Mouse (Mus musculus) MEL (cell line): ENCODE data around the gene Gfy. TPM values are rescaled to one million over a fixed set of nuclear protein-coding genes. Genes with fewer than 3 reads are reported as not detected.

Source experiments
- DNase-seq: peaks from one replicate; pipeline ENCODE4 v3.0.0; 2011; ENCODE audit warnings: low read depth, low spot score
- H3K27ac ChIP-seq: 2 replicates; pipeline ENCODE4 v1.5.1; 2012; ENCODE audit warnings: low read depth, mild to moderate bottlenecking, control low read depth, low read length, moderate library complexity; ENCODE audit not compliant: control insufficient read depth
- H3K27me3 ChIP-seq, 2 experiments: fragments of 150-350 bp in 1 of 2; sonication (generic) in 1 of 2; 2 replicates each; pipeline ENCODE4 v1.6.1; 2012; ENCODE audit warnings: low read length in 2 of 2, mild to moderate bottlenecking in 2 of 2, improper control_type of control experiment in 1 of 2, moderate library complexity in 1 of 2; ENCODE audit not compliant: insufficient read depth in 2 of 2, control insufficient read depth in 1 of 2
- H3K36me3 ChIP-seq, 2 experiments: 2 replicates each; pipeline ENCODE4 v1.6.1; 2012 to 2014; ENCODE audit warnings: low read length in 2 of 2, improper control_type of control experiment in 1 of 2, inconsistent platforms in 1 of 2, mild to moderate bottlenecking in 1 of 2; ENCODE audit not compliant: insufficient read depth in 2 of 2, control insufficient read depth in 1 of 2
- H3K4me1 ChIP-seq, 2 experiments: fragments of 150-350 bp in 1 of 2; sonication (generic) in 1 of 2; 2 replicates each; pipeline ENCODE4 v1.6.1; 2012; ENCODE audit warnings: low read length in 2 of 2, improper control_type of control experiment in 1 of 2, mild to moderate bottlenecking in 1 of 2; ENCODE audit not compliant: insufficient read depth in 2 of 2, control insufficient read depth in 1 of 2
- H3K4me3 ChIP-seq, 2 experiments: fragments of 150-350 bp in 1 of 2; sonication (generic) in 1 of 2; 2 replicates each; pipeline ENCODE4 v1.5.1; 2012; ENCODE audit warnings: low read depth in 2 of 2, low read length in 2 of 2, mild to moderate bottlenecking in 2 of 2, moderate library complexity in 2 of 2, control low read depth in 1 of 2, improper control_type of control experiment in 1 of 2; ENCODE audit not compliant: control insufficient read depth in 1 of 2, insufficient read depth in 1 of 2
- H3K79me2 ChIP-seq: 2 replicates; pipeline ENCODE4 v1.6.1; 2012; ENCODE audit warnings: mild to moderate bottlenecking, low read length, moderate library complexity; ENCODE audit not compliant: control insufficient read depth, poor library complexity, insufficient read depth
- H3K9ac ChIP-seq: 2 replicates; pipeline ENCODE4 v1.6.1; 2012; ENCODE audit warnings: low read depth, mild to moderate bottlenecking, control low read depth, low read length, moderate library complexity; ENCODE audit not compliant: control insufficient read depth, poor library complexity, severe bottlenecking
- H3K9me3 ChIP-seq: fragments of 150-350 bp; sonication (generic); replicated peaks from 2 replicates; pipeline ENCODE4 v1.6.1; 2012; ENCODE audit warnings: mild to moderate bottlenecking, low read length, improper control_type of control experiment, moderate library complexity; ENCODE audit not compliant: insufficient read depth
- CHD1 ChIP-seq: IDR thresholded peaks from 2 replicates; pipeline ENCODE4 v1.6.1; 2012; ENCODE audit warnings: low read depth, mild to moderate bottlenecking, inconsistent platforms, low read length, improper control_type of control experiment
- CTCF ChIP-seq, 3 experiments: IDR thresholded peaks in 2 of 3; conservative IDR thresholded peaks in 1 of 3; 2 replicates each; pipeline ENCODE4 v1.5.1; 2011 to 2012; ENCODE audit warnings: low read length in 3 of 3, low read depth in 2 of 3, mild to moderate bottlenecking in 2 of 3, improper control_type of control experiment in 1 of 3, inconsistent platforms in 1 of 3, mixed read lengths in 1 of 3, moderate library complexity in 1 of 3; ENCODE audit not compliant: control insufficient read depth in 1 of 3, insufficient read depth in 1 of 3, poor library complexity in 1 of 3, severe bottlenecking in 1 of 3
- E2F4 ChIP-seq: IDR thresholded peaks from 2 replicates; pipeline ENCODE4 v1.6.1; 2011; ENCODE audit warnings: low read depth, low read length, improper control_type of control experiment, borderline replicate concordance
- JUND ChIP-seq: IDR thresholded peaks from 2 replicates; pipeline ENCODE4 v1.6.1; 2011; ENCODE audit warnings: low read depth, mild to moderate bottlenecking, improper control_type of control experiment, low read length
- MXI1 ChIP-seq: IDR thresholded peaks from 2 replicates; pipeline ENCODE4 v1.6.1; 2011; ENCODE audit warnings: mild to moderate bottlenecking, low read depth, low read length, improper control_type of control experiment
- NRF1 ChIP-seq: IDR thresholded peaks from 2 replicates; pipeline ENCODE4 v1.6.1; 2014; ENCODE audit warnings: low read depth, mild to moderate bottlenecking, inconsistent platforms, low read length, improper control_type of control experiment, moderate library complexity; ENCODE audit not compliant: poor library complexity, insufficient read depth, severe bottlenecking
- POLR2A ChIP-seq, 2 experiments: IDR thresholded peaks; 2 replicates each; pipeline ENCODE4 v1.6.1; 2011 to 2012; ENCODE audit warnings: low read length in 2 of 2, mild to moderate bottlenecking in 2 of 2, control low read depth in 1 of 2, improper control_type of control experiment in 1 of 2, low read depth in 1 of 2, moderate library complexity in 1 of 2; ENCODE audit not compliant: control insufficient read depth in 1 of 2, insufficient read depth in 1 of 2, poor library complexity in 1 of 2
- POLR2AphosphoS2 ChIP-seq: IDR thresholded peaks from 2 replicates; pipeline ENCODE4 v1.6.1; 2011; ENCODE audit warnings: low read length, improper control_type of control experiment
- POLR2AphosphoS5 ChIP-seq: IDR thresholded peaks from 2 replicates; pipeline ENCODE4 v1.6.1; 2012; ENCODE audit warnings: low read depth, borderline replicate concordance, mild to moderate bottlenecking, inconsistent platforms, low read length, moderate library complexity, mixed read lengths
- RCOR1 ChIP-seq: IDR thresholded peaks from 2 replicates; pipeline ENCODE4 v1.6.1; 2012; ENCODE audit warnings: low read depth, mild to moderate bottlenecking, inconsistent platforms, low read length, improper control_type of control experiment
- SMC3 ChIP-seq: IDR thresholded peaks from 2 replicates; pipeline ENCODE4 v1.6.1; 2011; ENCODE audit warnings: low read depth, low read length, improper control_type of control experiment
- USF1 ChIP-seq: IDR thresholded peaks from 2 replicates; pipeline ENCODE4 v1.6.1; 2014; ENCODE audit warnings: low read depth, mild to moderate bottlenecking, inconsistent platforms, low read length, improper control_type of control experiment, moderate library complexity
- polyA plus RNA-seq, 2 experiments: library from polyadenylated mRNA; stranded (reverse) in 1 of 2; unstranded in 1 of 2; fragments of >175 nt in 1 of 2; fragments of >200 nt in 1 of 2; gene quantifications; 2 replicates each; pipeline versions ENCODE4 v1.2.1 to v1.2.4; 2012; ENCODE audit warnings: low replicate concordance in 2 of 2, low read depth in 1 of 2; ENCODE audit not compliant: insufficient read length in 2 of 2, insufficient read depth in 1 of 2, missing spikeins in 1 of 2
- total RNA-seq: library from RNA; depleted of rRNA; stranded (reverse); fragments of 300-350 nt; gene quantifications from 2 replicates; pipeline ENCODE4 v1.2.3, GENCODE M21; 2012

The Gfy gene
- total and polyA plus RNA-seq, 3 experiments: not detected

DNA sequence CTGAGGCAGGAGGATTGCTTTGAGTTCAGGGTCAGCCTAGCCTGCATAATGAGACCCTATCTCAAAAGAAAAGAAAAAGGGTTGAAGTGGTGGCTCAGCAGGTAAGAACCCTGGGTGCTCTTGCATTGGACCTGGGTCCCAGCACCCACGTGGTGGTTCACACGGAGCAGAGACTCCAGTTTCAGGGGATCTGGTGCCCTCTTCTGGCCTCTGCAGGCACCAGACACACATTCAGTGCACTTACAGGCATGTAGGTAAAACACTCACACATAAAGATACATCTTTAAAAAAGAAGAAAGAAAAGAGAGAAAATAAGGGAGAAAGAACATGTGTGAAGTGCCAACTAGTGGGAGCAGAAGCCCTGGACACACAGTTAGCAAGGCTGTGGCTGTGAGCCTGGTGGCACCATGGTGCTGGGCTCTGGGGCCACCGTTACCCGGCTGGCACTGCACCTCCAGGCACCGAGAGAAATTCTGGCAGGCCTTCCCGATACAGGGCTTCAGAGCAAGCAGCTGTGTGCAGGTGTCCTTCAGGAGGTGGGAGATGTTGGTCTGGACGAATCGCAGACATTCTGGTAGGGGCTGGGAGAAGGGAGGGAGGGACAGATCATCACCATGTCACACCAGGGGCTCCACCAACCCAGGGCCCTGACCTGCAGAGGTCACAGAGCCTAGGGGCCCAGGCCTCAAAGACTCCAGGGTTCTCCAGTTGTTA, 45.8 kb downstream of the Gfy start:
- Histone ChIP-seq H3K27ac (no peak overlapping the region), H3K4me3 (no peak overlapping the region)

DNA sequence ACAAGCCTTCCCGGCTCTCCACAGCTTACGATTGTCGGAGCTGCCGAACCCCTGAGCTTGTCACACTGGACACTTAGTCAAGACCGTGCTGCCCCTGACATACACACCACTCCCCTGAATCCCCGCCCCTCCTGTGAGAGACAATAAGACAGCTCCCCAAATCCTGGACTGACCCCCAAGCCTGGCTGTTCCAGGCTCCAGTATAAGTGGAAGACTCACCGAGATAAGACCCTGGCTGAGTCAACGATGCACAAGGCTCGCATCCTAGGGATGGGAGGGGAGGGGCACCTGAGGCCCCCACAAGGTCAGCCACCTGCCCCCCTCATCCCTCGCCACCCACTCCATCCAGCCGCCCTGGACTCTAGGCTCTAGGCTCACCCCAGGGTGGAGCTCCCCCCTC, 47.5 kb downstream of the Gfy start:
- H3K27ac ChIP-seq: no peak overlapping the region
- peaks cover 3 to 11% of the 10 kb centered on the region in 2 experiments; a peak in 3 of 4 replicates for H3K36me3 ChIP-seq
- H3K9ac ChIP-seq: no peak overlapping the region
- H3K4me3 ChIP-seq: no peak overlapping the region
- no peaks in the 10 kb centered on the region for H3K27me3 ChIP-seq
- H3K79me2 ChIP-seq: peaks cover 30% of the 10 kb centered on the region
- DNase-seq: no peak
- peaks cover 0 to 16% of the 10 kb centered on the region in 2 experiments; a peak in 3 of 4 replicates for H3K4me1 ChIP-seq
- H3K9me3 ChIP-seq: no peaks in the 10 kb centered on the region
- TF ChIP-seq RCOR1 (no peak), USF1 (no peak)

More for the DNA sequence above, 45.8 kb downstream of the Gfy start:
- peak in 2 of 3 experiments; percentile 50 to 72; a peak in 4 of 6 replicates for TF ChIP-seq CTCF (IDR thresholded peaks at IDR 0.05 in 2 of 3, conservative IDR thresholded peaks at IDR 0.05 in 1 of 3; ENCODE audit: control insufficient read depth in 1 of 3, insufficient read depth in 1 of 3, low read depth in 2 of 3, low read length in 3 of 3, poor library complexity in 1 of 3, severe bottlenecking in 1 of 3)
- 0 out of 4 replicates have a peak, but pooled peaks of 1 of the 2 experiments have one; percentile 32 for TF ChIP-seq POLR2A (IDR thresholded peaks at IDR 0.05; ENCODE audit: control insufficient read depth in 1 of 2, insufficient read depth in 1 of 2, low read depth in 1 of 2, low read length in 2 of 2, poor library complexity in 1 of 2)
- TF ChIP-seq JUND: no peak
- Histone ChIP-seq H3K36me3 (peaks cover 0 to 21% of the 10 kb centered on the region in 2 experiments; a peak in 2 of 4 replicates), H3K79me2 (peaks cover 12% of the 10 kb centered on the region), H3K27me3 (no peaks in the 10 kb centered on the region), H3K9me3 (no peaks in the 10 kb centered on the region), H3K9ac (no peak overlapping the region; the same call in 1 of the 2 replicates), H3K4me1 (peaks cover 10 to 28% of the 10 kb centered on the region in 2 experiments)
- peak; percentile 84 for DNase-seq

DNA sequence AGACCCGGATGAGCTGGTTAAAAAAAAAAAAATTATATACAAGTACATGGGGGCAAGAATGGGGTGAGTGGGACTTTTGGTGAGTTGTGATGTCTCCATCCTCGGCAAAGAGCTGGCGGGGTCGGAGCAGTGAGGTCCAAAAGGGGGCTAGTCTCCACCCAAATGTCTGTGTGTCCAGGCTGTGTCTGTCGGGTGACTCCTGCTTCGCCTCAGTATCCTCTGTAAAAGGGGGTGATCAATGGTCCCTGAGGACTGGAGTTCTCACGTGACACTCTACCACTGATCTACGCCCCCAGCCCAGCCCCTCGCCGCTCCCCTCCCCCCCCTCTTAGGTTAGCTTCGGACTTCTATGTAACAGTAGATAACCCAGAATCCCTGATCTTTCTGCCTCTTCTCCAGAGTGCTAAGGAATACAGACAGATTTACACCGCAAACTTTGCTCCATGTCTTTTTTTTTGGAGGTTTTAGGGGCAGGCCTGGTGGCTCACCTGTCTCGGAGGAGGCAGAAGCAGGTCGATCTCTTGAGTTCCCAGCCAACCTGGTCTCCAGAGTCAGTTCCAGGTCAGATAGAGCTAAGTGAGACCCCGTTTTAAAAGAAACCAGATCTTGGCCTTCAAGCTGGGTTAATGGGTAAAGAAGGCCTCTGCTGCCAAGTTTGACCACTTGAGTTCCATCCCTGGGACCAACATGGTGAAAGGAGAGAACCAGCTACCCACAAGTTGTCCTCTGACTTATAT, 49.4 kb downstream of the Gfy start:
- peaks cover 0 to 8% of the 10 kb centered on the region in 2 experiments; a peak in 2 of 4 replicates for H3K4me1 ChIP-seq
- TF ChIP-seq CHD1: no peak
- TF ChIP-seq MXI1: no peak
- no peak for TF ChIP-seq E2F4
- TF ChIP-seq USF1: no peak
- no peak for TF ChIP-seq SMC3
- TF ChIP-seq JUND: no peak
- TF ChIP-seq RCOR1: no peak
- no peak for TF ChIP-seq NRF1
- TF ChIP-seq POLR2AphosphoS2: no peak
- TF ChIP-seq POLR2A (IDR thresholded peaks at IDR 0.05; ENCODE audit: control insufficient read depth in 1 of 2, insufficient read depth in 1 of 2, low read depth in 1 of 2, low read length in 2 of 2, poor library complexity in 1 of 2): no peak
- no peak for TF ChIP-seq POLR2AphosphoS5
- peaks cover 11 to 12% of the 10 kb centered on the region in 2 experiments for H3K36me3 ChIP-seq
- peak overlapping the region; percentile 95 for H3K27ac ChIP-seq
- no peaks in the 10 kb centered on the region for H3K9me3 ChIP-seq
- peak overlapping the region; percentile 66 to 84 for H3K4me3 ChIP-seq
- H3K27me3 ChIP-seq: no peaks in the 10 kb centered on the region
- DNase-seq: no peak
- peaks cover 45% of the 10 kb centered on the region for H3K79me2 ChIP-seq
- peak overlapping the region; percentile 77 for H3K9ac ChIP-seq
